Mouse (Mus musculus): ENCODE data around the gene Ttc25. TPM values are rescaled to one million over a fixed set of nuclear protein-coding genes. Genes with fewer than 3 reads are reported as not detected.
A peak's percentile ranks its signal among the peaks of the same experiment; 100 is the strongest.

Ttc25 gene
- total RNA-seq (2021): 1 to 10 TPM; 1.0 to 1.6 TPM
- long read RNA-seq, partial matches to known transcripts: 0 of 1 reads
- long read RNA-seq, other reads (novel, unspliced or antisense): 0 of 1 reads

DNA sequence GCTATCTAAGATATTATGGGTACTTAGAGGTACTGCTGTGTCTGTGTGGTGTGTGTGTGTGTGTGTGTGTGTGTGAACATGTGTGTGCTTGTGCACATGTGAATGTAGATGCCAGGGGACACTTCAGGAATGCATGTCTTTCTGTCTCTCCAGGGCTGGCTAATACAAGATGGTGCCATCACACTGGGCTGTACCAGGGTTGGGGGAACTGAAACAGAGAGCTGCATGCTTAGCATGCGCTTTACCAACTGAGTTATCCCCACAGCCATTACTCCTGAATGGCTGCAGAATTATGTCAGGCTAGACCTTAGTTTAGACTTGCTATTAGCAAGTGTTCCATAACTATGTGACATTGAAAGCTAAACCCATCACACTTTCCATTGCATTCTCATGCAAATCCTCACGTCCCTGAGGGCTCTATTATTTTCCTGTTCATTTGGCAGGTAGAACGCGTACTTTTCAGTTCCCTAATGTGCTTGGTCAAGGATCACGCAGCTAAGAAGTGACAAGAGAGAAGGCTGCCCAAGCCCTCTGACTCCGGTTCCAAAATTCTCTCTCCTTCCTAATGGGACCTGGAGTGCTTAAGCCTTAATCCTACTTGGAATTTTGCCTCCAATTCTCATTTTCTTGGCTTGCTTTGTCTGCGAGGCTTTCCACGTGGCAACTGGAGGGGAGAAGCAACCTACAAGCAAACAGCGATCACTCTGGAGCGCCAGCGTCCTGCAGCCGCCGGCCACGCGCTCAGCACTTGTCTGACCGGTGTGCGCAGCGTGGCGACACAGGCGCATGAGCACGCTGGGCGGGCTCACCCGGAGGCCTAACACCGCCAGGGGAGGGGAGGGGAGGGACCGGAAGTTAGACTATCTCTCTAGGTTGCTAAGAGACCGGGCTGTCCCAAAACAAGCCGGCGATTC lies at the start of gene Ttc25:
Gene Ttc25 (plus strand): TSS at position 776 of the 914 bp plus-strand sequence.
- peak; percentile 65 to 73 for DNase-seq (ENCODE audit: low spot score in 2 of 2)

DNA sequence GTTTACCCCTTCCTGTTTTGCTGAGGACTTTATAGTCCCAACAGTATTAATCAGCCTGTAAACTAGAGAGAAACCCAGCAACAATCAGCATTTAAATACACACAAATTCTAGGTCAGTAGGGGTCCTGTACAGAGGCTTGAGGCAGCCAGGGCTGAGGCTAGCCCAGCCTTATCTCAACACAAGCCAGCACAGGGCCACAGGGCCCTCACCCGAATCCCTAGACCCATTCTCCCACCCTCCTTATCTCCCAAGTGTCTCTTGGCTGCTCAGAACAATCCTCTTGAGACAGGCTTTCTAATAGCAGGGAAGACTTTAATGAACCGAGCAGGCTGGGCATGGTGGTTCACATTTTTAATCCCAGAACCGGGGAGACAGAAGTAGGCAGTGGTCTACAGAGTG lies 45.2 kb upstream of the Ttc25 start:
- no peak for DNase-seq (ENCODE audit: low spot score in 2 of 2)

DNA sequence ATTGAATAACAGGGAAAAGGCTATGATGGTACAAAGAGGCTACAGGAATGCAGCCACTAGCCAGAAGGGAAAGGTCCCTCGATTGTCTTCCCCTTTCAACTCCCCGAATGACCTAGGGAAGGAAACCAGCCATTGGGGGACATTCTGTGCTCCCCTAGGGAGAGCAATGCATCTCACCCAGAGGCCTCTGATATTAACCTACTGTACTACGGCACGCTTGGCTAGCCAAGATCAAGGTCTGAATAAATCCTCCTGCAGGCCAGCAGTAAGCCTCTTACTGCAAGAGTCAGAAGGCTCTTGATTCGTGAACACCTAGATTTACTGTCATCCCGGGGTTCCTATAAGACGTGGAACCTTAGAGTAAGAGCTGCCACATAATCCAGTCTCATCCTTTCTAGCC lies 44.8 kb upstream of the Ttc25 start:
- no peak for DNase-seq (ENCODE audit: low spot score in 2 of 2)

DNA sequence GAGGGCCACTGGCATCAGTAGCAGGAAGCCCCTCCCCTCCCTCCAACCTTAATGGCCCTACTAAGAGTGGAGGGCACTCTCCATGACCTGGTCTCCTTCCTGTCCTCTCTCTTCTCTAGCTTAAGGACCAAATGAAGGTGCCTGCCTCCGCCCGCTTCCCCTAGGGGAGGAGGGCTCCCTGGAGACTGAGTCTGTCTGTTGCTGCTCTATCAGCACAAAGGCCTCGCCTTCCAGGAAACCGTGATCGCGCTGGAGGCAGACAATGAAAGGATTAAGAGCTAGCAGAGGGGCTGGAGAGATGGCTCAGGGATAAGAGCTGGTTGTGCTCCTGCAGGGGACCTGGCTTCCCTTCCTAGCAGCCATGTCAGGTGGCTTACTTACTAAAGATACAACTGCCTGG lies 44.1 kb upstream of the Ttc25 start:
- no peak for DNase-seq (ENCODE audit: low spot score in 2 of 2)

DNA sequence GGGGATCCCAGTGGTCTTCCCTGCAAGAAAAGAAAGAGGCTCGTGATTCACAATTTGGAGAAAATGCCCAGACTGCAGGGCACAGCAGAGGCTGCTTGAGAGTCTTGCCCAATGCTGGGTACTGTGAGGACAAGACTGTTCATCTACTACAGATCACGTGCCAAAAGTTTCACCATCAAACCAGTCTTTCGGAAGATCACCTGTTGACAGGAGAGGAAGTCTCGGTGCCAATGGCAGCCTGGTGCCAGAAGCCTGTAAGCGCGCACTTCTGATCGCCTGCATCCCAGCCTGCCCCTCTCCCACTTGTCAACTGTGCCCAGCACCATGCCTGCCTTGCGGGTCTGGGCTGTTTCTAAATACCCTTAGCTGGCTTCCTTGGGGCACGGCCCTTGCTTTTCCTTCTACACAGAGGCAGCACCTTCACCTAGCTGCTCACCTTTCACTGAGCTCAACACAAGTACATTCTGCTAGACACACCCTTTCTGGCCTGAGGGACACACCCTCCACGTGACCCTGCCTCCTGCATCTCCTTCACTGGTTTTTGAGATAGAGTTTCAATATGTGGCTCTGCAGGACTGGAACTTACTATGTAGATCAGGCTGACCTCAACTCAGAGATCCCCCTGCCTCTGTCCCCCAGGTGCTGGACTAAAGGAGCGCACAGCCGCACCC lies 40.3 kb upstream of the Ttc25 start:
- DNase-seq (ENCODE audit: low spot score in 2 of 2): no peak

DNA sequence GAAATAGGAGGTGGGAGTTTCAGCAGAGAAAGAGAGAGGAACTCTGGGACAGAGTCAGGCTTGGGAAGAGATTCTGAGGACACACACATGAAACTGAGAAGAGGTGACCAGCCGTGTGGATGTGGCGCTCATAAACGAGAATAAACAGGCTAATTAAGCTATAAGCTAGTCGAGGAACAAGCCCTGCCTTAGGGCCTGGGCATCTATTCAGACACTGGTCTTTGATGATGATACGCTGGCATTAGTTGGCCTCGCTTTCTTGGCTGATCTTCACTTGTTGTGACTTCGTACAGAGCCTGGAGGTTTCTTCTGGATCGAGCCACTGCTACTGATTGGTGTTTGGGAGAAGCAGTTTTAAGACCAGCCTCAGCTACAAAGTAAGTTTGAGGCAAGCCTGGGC lies 39.4 kb upstream of the Ttc25 start:
- DNase-seq (ENCODE audit: low spot score in 2 of 2): no peak

DNA sequence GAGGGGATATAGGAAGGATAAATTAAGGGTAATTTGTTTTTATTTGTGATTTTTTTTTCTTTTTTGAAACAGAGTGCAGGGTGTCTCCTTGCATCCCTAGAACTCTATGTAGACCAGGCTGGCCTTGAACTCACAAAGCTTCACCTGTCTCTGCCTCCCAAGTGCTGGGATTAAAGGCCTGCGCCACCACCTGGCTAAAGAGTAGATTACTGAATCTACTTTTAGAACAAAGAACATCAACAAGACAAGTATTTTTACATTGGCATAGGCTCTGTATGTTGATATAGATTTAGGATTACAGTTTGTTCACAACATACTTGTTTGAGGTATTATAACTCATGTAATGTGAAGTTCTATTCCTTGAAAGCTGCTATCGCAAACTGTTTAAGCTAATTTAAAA lies 34.9 kb upstream of the Ttc25 start:
- no peak for DNase-seq (ENCODE audit: low spot score in 2 of 2)

DNA sequence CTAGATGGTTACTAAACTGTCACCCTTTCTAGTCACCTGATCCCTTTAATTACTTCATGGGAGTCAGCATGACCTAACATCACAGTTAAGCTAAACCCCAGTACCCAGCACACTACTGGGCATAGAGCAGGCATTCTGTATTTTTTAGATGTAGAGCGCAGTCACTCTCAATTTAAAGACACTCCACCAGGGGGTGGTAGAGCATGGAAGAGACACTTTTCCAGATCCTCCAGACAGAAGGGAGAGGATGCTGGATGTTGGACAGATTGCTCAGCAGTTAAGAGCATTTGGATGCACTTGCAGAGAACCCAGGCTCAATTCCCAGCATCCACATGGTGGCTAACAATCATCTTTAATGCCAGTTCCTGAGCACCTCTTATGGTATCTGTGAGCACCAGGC lies 33.0 kb upstream of the Ttc25 start:
- DNase-seq (ENCODE audit: low spot score in 2 of 2): peak; percentile 51 to 70

DNA sequence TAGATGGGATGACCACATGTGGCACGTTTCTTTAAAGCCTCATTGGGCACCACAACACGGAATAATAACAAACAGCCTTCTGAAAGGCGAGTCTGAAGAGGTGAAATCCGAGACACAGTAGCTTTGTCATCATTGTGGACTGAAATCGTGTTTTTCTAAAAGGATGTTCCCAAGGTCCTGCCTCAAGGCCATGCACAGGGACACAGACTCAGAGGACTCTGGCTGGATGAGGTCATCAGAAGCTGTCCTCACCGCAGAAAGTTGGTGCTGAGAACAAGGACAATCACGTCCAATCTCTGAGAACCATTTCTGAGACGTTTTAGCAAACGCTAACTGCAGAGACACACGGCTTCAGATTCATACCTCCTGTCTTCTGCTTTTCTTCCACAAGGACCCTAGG lies 31.7 kb upstream of the Ttc25 start:
- no peak for DNase-seq (ENCODE audit: low spot score in 2 of 2)

DNA sequence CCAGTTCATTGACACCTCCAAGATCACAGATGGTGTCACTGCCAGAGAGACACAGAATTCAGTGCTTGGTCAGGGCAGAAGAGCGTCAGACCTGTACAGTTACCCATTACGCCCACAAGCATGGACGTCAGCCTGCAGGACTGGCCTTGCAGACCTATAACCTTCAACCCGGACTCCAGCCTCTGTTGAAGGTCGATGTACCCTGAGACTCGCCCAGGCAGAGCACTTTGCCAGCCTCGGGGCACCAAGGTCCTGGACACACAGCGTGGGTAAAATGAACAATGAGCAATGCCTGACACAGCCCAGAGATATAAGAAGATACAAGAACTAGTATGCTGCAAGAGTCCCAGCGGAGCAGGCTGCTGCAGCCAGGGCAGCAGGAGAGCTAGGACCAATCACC lies 30.3 kb upstream of the Ttc25 start:
- DNase-seq (ENCODE audit: low spot score in 2 of 2): no peak

DNA sequence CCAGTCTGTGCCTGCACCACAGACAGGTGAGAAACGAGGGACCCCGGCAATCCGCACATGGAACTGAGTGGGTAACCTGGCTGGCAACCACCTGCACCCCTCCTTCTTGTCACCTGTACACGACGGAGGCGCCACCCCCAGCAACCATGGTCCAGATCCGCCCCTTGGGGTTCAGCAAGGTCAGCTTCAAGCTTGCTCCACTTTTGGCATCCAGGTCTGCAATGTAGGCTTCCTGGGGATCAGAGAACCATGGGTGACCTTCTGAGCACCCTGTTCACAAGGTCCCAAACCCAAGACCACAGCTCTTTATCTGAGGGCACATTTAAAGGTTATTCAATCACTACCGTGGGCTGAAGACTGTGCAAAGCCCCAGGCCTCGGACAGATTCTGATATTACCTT lies 29.6 kb upstream of the Ttc25 start:
- DNase-seq (ENCODE audit: low spot score in 2 of 2): no peak

DNA sequence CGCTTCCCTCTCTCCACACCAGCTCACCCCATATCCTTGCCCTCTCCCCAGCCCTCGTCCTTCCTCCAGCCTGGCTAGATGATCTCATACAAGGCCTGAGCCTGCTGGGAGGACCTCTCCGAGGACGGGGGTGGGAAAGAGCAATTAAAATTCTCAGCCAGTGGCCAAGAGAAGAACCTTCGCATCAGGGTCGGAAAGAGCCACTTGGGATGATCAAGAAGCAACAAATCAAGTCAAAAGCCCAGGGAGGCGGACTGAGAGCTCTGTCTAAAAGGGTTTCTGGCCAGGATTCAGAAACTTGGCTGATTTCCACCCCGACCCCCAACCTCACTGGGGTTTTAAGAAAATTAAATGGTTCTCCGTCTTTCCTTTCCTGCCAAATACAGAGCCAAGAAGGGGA lies 29.1 kb upstream of the Ttc25 start:
- no peak for DNase-seq (ENCODE audit: low spot score in 2 of 2)

DNA sequence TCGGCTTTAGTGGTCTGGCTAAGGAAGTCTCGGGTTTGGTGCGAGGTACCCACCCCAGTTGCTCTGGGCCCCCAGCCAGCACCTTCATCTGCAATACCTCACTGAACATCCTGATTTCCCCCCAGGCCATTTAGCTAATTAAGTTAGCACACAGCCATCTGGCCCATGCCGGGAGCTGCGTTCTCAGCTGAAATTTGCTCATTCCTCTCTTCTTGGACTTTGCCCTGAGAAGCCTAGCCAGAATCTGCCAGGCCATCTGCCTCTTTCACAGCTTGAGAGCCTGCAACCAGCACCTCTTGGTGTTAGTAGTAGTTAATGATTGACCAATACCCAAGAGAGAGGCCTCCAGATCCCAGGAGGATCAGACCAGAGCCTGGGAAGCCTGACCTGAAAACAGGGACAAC lies 27.2 kb upstream of the Ttc25 start:
- DNase-seq (ENCODE audit: low spot score in 2 of 2): peak in 1 of 2 experiments; percentile 28

DNA sequence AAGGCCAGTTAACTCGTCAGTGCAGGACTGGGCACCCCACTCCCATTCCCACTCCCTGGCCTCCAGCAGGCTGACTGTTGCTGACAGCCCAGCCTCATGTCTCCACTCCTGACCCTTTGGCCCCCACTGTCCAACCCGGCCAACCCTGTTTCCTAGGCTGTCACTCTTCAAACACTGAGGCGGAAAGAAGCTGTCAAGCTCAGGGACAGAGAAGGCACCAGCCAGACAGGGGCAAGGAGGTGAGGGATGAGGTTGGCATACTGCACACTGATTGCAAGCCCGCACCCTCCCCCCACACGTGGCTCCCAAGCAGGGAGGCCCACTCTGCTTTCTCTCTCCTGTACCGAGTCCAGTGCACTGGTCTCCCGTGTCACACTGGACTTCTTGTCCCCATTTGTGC lies 26.2 kb upstream of the Ttc25 start:
- DNase-seq (ENCODE audit: low spot score in 2 of 2): no peak

DNA sequence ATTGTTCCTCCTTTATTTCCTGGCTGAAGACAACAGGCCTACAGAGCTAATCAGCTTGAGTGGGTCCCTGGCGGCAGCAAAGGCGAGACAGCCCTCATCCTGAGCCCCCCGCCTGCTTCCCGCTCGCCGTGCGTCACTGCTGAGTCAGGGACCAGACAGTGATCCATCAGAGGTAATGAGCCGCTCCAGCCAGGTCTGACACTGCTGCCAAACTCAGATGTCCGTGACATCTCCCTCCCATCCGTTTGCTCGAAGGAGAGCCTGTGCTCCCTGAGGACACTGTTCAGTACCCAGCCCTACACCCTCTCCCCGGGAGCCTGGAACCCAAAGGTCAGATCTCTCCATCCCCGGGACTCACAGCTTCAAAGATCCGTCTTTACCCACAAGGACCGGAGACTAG lies 24.6 kb upstream of the Ttc25 start:
- no peak for DNase-seq (ENCODE audit: low spot score in 2 of 2)

DNA sequence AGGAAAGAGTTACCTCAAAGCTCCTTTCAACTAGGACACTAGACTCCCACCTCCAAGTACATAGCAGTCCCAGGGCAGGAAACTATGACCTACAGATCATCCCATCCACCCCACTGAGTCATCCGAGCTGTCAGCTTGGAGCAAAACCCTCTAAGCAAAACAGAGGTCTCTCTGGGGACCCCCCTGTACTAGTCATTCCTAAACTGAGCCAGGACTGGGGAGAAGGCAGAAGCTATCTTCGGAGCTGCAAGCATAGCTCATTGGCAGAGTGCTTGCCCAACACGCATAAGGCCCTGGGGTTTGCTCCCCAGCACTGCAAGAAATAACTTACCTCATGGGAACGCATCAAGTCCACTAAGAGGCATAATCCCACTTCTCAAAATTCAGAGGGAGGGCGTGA lies 21.0 kb upstream of the Ttc25 start:
- DNase-seq (ENCODE audit: low spot score in 2 of 2): no peak

DNA sequence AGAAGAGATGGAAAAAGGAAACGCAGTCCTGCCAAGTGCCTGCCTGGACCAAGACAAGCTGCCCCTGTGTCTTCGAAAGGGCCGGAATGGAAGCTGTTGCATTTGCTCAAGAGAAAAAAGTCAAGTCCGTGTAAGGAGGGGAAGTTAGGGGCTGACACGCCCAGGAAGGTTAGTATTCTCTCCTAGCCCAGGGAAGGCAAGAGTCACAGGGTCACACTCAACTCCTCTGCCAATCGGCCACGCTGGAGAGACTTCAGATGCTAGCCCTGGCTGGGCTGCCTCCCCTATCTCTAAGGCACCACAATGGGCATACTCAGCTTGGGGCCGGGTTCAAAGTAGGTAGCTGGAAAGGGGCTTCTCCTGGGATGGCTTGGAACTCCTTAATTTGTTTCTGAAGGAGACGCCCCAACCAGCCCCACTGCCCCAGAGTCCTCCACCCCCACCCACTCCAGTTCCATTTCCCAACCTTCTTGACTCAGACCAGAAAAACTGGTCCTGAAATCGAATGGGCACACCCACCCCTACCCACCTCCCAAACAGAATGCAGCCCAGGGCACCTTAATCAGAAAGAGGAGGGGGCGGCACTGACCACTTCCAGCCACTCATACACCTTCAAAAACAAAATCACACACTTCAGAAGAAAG lies 20.3 kb upstream of the Ttc25 start:
- no peak for DNase-seq (ENCODE audit: low spot score in 2 of 2)

DNA sequence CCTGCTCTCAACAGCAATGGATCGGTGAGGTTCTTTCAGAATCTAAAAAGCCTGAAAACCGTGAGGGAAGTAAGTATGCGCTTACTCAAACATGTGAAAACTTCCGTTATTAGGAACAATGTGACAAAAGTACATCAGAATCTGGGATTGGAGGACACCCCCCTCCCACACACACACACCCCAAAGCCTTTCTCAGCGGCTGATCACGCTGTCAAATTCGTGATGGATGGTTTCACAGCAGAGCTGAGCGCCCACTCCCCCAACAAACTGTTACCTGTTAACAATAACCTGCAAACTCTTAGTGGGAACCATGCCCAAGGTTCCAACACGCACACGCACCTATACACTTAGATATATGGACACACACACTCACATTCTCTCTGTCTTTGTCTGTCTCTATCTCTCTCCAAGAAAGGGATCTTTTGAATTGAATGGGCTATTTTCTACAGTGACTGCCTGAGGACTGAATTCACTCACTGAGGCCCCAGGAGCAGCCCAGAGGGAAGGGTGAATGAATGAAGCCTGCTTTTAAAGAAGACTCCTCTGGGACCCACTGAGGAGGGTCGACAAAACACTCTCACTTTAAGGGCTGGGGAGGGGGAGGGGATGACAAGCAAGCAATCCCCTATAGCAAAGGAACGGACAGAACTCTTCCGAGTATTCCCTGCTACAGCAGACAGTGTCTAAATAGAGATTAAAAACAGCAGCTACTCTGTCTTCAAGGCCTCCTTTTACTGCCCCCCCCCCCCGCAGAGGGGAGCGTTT lies 19.2 kb upstream of the Ttc25 start:
- no peak for DNase-seq (ENCODE audit: low spot score in 2 of 2)

DNA sequence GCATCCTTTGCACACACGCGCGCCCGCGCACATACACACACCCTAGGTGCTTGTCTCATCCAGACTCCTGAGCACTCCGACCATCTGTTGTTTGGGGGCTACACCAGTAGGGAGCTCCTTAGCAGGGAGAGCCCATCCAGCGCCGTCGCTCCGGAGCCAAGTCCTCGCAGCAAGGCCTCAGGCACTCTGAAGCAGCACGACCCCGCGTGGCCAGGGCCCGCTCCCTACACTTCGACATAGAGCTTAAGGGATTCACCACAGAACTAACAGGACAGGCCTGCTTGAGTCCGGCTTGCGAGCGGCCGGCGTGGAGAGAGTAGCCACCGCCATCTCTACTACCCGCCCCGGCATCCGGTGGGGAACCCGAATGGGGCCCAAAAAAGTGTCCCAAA lies 18.3 kb upstream of the Ttc25 start:
- peak; percentile 60 to 64 for DNase-seq (ENCODE audit: low spot score in 2 of 2)

DNA sequence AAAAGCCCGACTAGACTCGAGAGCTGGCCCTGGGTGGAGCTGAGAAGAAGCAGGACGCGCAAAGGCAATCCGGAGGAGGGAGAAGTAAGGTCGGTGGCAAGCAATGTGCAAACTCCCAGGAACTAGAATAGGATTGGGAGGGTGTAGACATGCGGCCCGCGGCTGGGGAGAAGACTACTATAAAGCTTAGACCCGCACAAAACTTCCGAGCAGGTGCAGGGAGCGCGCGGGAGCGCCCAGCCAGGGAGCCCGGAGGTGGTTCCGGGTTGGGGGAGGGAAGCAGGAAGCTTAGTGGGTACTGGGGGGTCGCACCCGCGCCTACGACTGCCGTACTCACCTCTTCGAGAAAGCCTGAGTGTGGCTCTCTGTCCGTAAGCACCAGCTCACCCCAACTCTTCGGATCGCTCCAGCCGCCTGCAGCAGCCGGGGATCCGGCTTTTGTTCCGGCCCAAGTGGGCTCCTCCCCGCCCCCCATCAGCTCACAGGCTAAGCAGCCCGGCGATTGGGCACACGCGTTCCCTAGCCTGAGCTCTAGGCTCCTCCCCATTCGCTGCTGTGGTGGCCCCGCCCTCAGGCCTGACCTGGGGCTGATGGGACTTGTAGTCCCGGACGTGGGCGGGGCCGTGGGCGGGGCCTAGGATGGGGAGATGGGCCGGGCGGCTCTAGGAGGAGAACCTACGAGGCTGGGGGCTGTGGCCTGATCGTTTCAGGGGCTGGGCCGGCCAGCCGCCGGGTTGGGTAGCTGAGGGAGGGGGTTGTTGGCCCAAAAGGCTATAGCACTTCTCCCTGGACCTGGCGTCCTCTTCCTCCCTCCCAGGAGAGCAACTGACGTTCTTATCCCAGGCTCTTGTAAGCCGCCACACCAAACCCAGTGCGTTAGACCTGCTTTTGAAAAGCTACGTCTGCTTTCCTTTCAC lies 17.7 kb upstream of the Ttc25 start, which contains the start of gene Acly:
Gene Acly (minus strand): TSS at position 543 of the 917 bp plus-strand sequence.
- DNase-seq (ENCODE audit: low spot score in 2 of 2): peak; percentile 97 to 98
